Mouse (Mus musculus) myocyte (in vitro differentiated cells): ENCODE measurements around the gene Aldh5a1. TPM values are rescaled to one million over a fixed set of nuclear protein-coding genes. Genes with fewer than 3 reads are reported as not detected.

ENCODE experiments used
- H3K27me3 ChIP-seq: one replicate; pipeline ENCODE4 v1.6.1; 2011; ENCODE audit not compliant: control insufficient read depth, insufficient read depth, insufficient read length
- H3K36me3 ChIP-seq: one replicate; pipeline ENCODE4 v1.6.1; 2011; ENCODE audit not compliant: control insufficient read depth, insufficient read depth
- H3K4me2 ChIP-seq: one replicate; pipeline ENCODE4 v1.6.1; 2011; ENCODE audit warnings: low read depth, control low read depth
- H3K4me3 ChIP-seq: one replicate; pipeline ENCODE4 v1.5.1; 2011; ENCODE audit warnings: mild to moderate bottlenecking, control low read depth, moderate library complexity
- H3K79me2 ChIP-seq: one replicate; pipeline ENCODE4 v1.6.1; 2011; ENCODE audit not compliant: control insufficient read depth, insufficient read depth
- H3ac ChIP-seq: one replicate; pipeline ENCODE4 v1.6.1; 2011; ENCODE audit not compliant: control insufficient read depth, insufficient read length
- CEBPB ChIP-seq: IDR thresholded peaks from 2 replicates; pipeline ENCODE4 v1.6.1; 2011; ENCODE audit warnings: mild to moderate bottlenecking, moderate library complexity; ENCODE audit not compliant: poor library complexity, insufficient read depth, severe bottlenecking
- E2F4 ChIP-seq: IDR thresholded peaks from one replicate; pipeline ENCODE4 v1.6.1; 2011; ENCODE audit warnings: mild to moderate bottlenecking, control low read depth, moderate library complexity; ENCODE audit not compliant: insufficient read depth
- MAX ChIP-seq: IDR thresholded peaks from one replicate; pipeline ENCODE4 v1.6.1; 2011; ENCODE audit warnings: low read depth, mild to moderate bottlenecking, control low read depth
- MYOD1 ChIP-seq, 3 experiments: IDR thresholded peaks; one replicate each; pipeline ENCODE4 v1.6.1; 2011; ENCODE audit warnings: control low read depth in 2 of 3, low read depth in 2 of 3, mild to moderate bottlenecking in 2 of 3, moderate library complexity in 1 of 3; ENCODE audit not compliant: insufficient read length in 2 of 3, control insufficient read depth in 1 of 3
- MYOG ChIP-seq, 3 experiments: IDR thresholded peaks; one replicate each; pipeline ENCODE4 v1.6.1; 2011; ENCODE audit warnings: control low read depth in 2 of 3, low read depth in 2 of 3, mild to moderate bottlenecking in 2 of 3; ENCODE audit not compliant: insufficient read length in 2 of 3, control insufficient read depth in 1 of 3, insufficient read depth in 1 of 3
- POLR2A ChIP-seq: IDR thresholded peaks from one replicate; pipeline ENCODE4 v1.6.1; 2011; ENCODE audit warnings: low read depth, mild to moderate bottlenecking, control low read depth, moderate library complexity; ENCODE audit not compliant: insufficient read length
- POLR2AphosphoS2 ChIP-seq: IDR thresholded peaks from one replicate; pipeline ENCODE4 v1.6.1; 2011; ENCODE audit warnings: low read depth, control low read depth; ENCODE audit not compliant: insufficient read length
- REST ChIP-seq: IDR thresholded peaks from one replicate; pipeline ENCODE4 v1.6.1; 2011; ENCODE audit warnings: mild to moderate bottlenecking, control low read depth, moderate library complexity; ENCODE audit not compliant: insufficient read depth, insufficient read length
- SRF ChIP-seq: IDR thresholded peaks from one replicate; pipeline ENCODE4 v1.6.1; 2011; ENCODE audit warnings: low read depth; ENCODE audit not compliant: control insufficient read depth, insufficient read length
- TCF12 ChIP-seq: IDR thresholded peaks from one replicate; pipeline ENCODE4 v1.6.1; 2011; ENCODE audit warnings: mild to moderate bottlenecking, control low read depth; ENCODE audit not compliant: poor library complexity, insufficient read depth, severe bottlenecking
- TCF3 ChIP-seq: IDR thresholded peaks from one replicate; pipeline ENCODE4 v1.6.1; 2011; ENCODE audit warnings: low read depth, control low read depth; ENCODE audit not compliant: insufficient read length
- USF1 ChIP-seq: IDR thresholded peaks from one replicate; pipeline ENCODE4 v1.6.1; 2011; ENCODE audit warnings: low read depth, mild to moderate bottlenecking, control low read depth, moderate library complexity
- polyA plus RNA-seq: library from polyadenylated mRNA; unstranded; fragments of >200 nt; fragmentation: generic; extraction: Trizol; gene quantifications from one replicate; pipeline ENCODE4 v1.2.1, GENCODE M21; 2012; ENCODE audit warnings: missing spikeins

Aldh5a1 gene
- polyA plus RNA-seq, 1 experiment, result 0.54 TPM

DNA sequence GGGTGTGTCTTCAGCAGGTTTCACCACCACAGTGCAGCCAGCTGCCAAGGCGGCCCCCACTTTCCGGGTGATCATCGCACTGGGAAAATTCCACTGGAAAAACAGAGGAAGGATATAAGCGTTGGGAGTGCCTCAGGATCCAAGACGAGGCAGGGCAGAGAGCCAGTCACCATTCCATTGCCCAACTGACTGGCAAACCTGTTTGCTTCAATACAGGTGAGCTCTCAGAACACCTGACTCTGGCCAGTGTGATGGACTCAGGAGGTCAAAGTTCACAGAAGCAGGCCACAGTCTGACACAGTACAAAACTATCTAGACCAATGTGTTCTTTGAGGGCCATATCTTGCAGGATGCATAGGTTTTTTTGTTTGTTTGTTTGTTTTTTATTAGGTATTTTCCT lies 13.5 kb downstream of the Aldh5a1 start:
- TF ChIP-seq CEBPB (no peak), TCF3 (no peak), MAX (no peak), MYOG (IDR thresholded peaks at IDR 0.05; ENCODE audit: control insufficient read depth in 1 of 3, insufficient read depth in 1 of 3, insufficient read length in 2 of 3, low read depth in 2 of 3) (no peak), E2F4 (no peak), SRF (no peak), POLR2AphosphoS2 (no peak), POLR2A (no peak), TCF12 (no peak), USF1 (no peak), MYOD1 (IDR thresholded peaks at IDR 0.05; ENCODE audit: control insufficient read depth in 1 of 3, insufficient read length in 2 of 3, low read depth in 2 of 3) (no peak), REST (no peak)
- Histone ChIP-seq H3K4me3 (no peak overlapping the region), H3K27me3 (no peaks in the 10 kb centered on the region), H3K36me3 (no peaks in the 10 kb centered on the region), H3ac (no peak overlapping the region), H3K4me2 (no peak overlapping the region), H3K79me2 (no peaks in the 10 kb centered on the region)

DNA sequence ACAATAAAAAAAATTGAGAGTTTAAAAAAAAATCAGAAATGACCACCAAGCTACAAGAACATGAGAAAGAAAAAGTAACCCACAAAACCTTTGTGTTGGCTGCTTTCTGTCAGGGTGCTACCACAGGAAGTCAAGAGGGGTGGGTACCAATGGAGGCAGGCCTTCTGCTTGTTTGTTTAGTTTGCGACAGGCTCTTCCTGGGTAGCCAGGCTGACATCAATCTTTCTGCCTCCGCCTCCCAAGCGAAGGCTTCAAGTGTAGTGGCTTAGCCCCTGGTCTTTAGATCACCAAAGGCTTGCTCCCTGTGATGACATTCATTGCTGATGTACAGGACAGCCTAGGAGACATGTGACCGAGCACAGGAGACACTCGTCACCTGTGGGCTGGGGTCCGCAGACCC lies 16.2 kb downstream of the Aldh5a1 start:
- Histone ChIP-seq H3K27me3 (no peaks in the 10 kb centered on the region), H3K36me3 (no peaks in the 10 kb centered on the region), H3ac (no peak overlapping the region), H3K79me2 (no peaks in the 10 kb centered on the region), H3K4me2 (no peak overlapping the region), H3K4me3 (no peak overlapping the region)
- TF ChIP-seq REST (no peak), USF1 (no peak), MAX (no peak)

- H3K36me3 ChIP-seq, result no peaks in the 10 kb centered on the region
- H3K79me2 ChIP-seq, result no peaks in the 10 kb centered on the region
- no peaks in the 10 kb centered on the region for H3K27me3 ChIP-seq
- H3K4me3 ChIP-seq, result no peak overlapping the region
- no peak overlapping the region for H3ac ChIP-seq
- no peak overlapping the region for H3K4me2 ChIP-seq
- TF ChIP-seq TCF12 (no peak), POLR2AphosphoS2 (no peak), POLR2A (no peak), E2F4 (no peak), MYOD1 (IDR thresholded peaks at IDR 0.05; ENCODE audit: control insufficient read depth in 1 of 3, insufficient read length in 2 of 3, low read depth in 2 of 3) (no peak), USF1 (no peak), MAX (no peak), TCF3 (no peak), MYOG (IDR thresholded peaks at IDR 0.05; ENCODE audit: control insufficient read depth in 1 of 3, insufficient read depth in 1 of 3, insufficient read length in 2 of 3, low read depth in 2 of 3) (no peak), CEBPB (no peak), SRF (no peak), REST (no peak)
Observed at GRCm38 (mm10) chr13:24920333-24920977, 17.0 kb downstream of the Aldh5a1 start.

DNA sequence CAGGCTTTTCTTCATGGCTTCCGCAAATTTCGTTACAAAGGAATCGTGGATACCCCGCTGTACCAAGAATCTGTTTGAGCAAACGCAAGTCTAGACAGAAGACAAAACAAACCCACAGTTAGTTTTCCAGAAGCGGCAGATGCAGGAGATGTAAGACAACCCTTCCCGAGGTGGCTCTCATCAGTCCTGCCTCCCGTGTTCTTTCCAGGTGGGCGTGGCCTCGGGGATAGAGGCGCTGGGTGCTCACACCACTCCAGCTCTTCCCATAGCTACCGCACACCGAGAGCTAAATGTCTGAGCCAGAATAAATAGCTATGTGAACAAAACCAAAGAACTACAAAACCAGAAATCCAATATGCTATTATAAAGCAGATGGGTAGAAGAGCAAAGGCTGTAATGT lies 21.6 kb downstream of the Aldh5a1 start:
- no peaks in the 10 kb centered on the region for H3K79me2 ChIP-seq
- H3K27me3 ChIP-seq, result no peaks in the 10 kb centered on the region
- H3K36me3 ChIP-seq, result no peaks in the 10 kb centered on the region
- no peak overlapping the region for H3ac ChIP-seq
- no peak overlapping the region for H3K4me3 ChIP-seq
- H3K4me2 ChIP-seq, result no peak overlapping the region
- TF ChIP-seq REST (no peak), MYOG (IDR thresholded peaks at IDR 0.05; ENCODE audit: control insufficient read depth in 1 of 3, insufficient read depth in 1 of 3, insufficient read length in 2 of 3, low read depth in 2 of 3) (no peak), SRF (no peak), MAX (no peak), E2F4 (no peak), POLR2AphosphoS2 (no peak)

GRCm38 (mm10) chr13:24914915-24915314 lies 22.5 kb downstream of the Aldh5a1 start:
- TF ChIP-seq MYOD1 (IDR thresholded peaks at IDR 0.05; ENCODE audit: control insufficient read depth in 1 of 3, insufficient read length in 2 of 3, low read depth in 2 of 3) (no peak), TCF3 (no peak), CEBPB (no peak), SRF (no peak), POLR2AphosphoS2 (no peak), MAX (no peak), E2F4 (no peak), TCF12 (no peak), REST (no peak), POLR2A (no peak), USF1 (no peak), MYOG (IDR thresholded peaks at IDR 0.05; ENCODE audit: control insufficient read depth in 1 of 3, insufficient read depth in 1 of 3, insufficient read length in 2 of 3, low read depth in 2 of 3) (no peak)
- no peaks in the 10 kb centered on the region for H3K79me2 ChIP-seq
- no peaks in the 10 kb centered on the region for H3K36me3 ChIP-seq
- H3K4me2 ChIP-seq, result no peak overlapping the region
- no peak overlapping the region for H3K4me3 ChIP-seq
- no peaks in the 10 kb centered on the region for H3K27me3 ChIP-seq
- H3ac ChIP-seq, result no peak overlapping the region
